Mouse (Mus musculus): ENCODE data around the gene Stard3. TPM values are rescaled to one million over a fixed set of nuclear protein-coding genes. Genes with fewer than 3 reads are reported as not detected.
A peak's percentile ranks its signal among the peaks of the same experiment; 100 is the strongest.

Stard3 gene
- polyA plus RNA-seq, 1 experiment from 2014 or later, result 39.6 TPM

DNA sequence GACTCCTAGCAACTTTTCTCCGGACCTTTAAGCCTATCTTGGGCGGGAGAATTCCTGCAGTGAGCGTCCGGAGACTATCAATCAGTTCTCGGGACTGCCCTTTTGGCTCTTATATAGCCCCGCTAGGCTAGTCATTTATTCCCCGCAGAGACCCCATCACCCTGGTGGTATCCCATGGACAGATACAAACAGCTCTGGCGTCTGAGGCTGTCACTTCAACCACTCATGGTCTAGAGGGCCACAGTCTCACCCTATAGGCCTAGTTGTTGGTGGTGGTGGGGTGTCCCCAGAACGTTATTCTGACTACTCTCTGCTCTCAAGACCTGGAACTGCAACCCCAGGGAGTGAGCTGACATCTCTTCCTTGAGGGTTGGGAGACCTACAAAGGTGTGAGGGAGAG, 8.9 kb upstream of the Stard3 start:
- WGBS (ENCODE audit: missing documents), result 37% methylated on average over 9 of the region's 9 CpGs
- H3K79me2 ChIP-seq (ENCODE audit: inconsistent target), result no peaks in the 10 kb centered on the region
- no peaks in the 10 kb centered on the region for H3K36me3 ChIP-seq (ENCODE audit: inconsistent target)
- no peak overlapping the region for H3K4me3 ChIP-seq (ENCODE audit: inconsistent target)
- no peak overlapping the region for H3K27ac ChIP-seq

DNA sequence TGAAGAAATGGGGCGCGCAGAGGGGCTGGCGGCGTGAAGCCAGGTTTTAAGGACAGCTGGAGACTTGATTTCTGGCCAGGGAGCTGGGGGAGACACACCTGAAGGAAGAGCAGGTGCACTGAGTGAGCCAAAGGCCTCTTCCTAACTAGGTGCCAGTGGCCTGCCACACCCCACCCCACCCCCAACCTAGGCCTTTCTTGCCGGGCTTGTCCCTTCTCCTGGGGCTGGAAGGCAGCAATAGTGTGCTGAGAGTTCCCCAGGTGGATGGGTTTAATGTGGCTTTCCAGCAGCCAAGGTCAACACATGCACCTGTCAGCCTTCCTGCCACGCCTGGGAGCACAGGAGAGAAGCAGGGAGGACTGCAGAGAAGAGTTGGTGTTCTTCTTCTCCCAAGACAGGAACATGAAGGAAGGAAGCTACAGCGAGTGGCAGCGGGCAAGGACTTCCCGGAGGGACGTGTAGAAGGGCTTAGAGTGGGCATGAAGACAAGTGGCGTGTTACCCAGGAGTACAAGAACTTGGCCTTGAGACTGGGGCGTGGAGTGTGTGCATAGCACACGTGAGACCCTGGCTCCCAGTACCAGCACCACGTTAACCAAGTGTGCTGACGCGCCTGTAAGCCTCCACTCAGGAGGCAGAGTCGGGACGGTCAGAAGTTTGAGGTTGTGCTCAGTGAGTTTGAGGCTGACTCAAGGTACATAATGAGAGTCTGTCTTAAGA, 5.7 kb upstream of the Stard3 start:
- WGBS (ENCODE audit: missing documents), result 84% methylated on average over 18 of the region's 18 CpGs
- Histone ChIP-seq H3K4me3 (ENCODE audit: inconsistent target) (no peak overlapping the region), H3K36me3 (ENCODE audit: inconsistent target) (no peaks in the 10 kb centered on the region), H3K27ac (no peak overlapping the region), H3K79me2 (ENCODE audit: inconsistent target) (no peaks in the 10 kb centered on the region)

DNA sequence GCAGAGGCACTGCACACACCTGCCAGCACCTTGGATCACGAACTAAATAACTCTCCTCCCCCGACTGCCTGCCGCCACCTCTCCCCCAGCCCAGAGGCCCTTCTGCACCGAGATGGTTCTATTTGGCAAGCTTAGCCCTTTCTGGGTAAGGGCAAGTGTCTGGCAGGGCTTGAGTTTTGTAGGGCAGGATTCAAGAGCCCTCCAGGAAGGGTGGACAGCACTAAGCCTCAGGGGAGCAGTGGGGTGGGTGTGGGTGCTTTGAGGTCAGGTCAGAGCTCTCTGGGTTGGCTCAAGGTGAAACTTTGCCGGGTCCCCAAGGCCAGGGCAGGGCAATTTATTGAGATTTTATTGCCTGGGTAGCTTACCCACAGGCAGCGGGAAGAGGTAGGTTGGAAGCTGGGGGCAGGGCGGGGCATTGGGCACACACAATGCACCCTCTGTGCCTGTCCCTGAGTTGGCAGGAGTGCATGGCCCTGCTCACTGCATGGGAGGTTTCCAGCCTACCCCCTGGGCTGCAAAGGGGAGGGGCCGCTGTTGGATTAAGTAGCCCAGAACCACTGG, 4.4 kb upstream of the Stard3 start:
- H3K4me3 ChIP-seq (ENCODE audit: inconsistent target), result no peak overlapping the region
- peaks cover 4% of the 10 kb centered on the region for H3K79me2 ChIP-seq (ENCODE audit: inconsistent target)
- 67% methylated on average over 8 of the region's 8 CpGs for whole genome bisulfite sequencing (ENCODE audit: missing documents)
- no peak overlapping the region for H3K27ac ChIP-seq
- H3K36me3 ChIP-seq (ENCODE audit: inconsistent target), result no peaks in the 10 kb centered on the region

DNA sequence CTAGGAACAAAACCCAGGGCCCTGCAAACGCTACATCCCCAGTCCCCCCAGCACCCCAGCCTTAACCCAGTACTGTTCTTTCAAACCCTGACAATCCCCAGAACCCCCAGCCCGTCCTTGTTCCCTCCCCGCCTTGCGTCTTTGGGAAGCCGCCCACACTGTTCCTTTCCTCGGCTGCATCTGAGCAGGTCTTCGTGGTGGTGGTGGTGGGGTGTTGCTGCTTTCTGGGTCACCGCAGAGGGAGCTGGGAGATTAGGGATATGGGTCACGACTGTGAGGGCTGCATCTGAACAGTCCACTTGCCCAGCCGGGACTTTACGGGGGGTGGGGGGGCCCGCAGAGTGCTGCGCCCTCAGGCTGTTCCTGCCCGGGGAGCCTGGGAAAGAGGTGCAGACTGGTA, 3.7 kb upstream of the Stard3 start:
- Histone ChIP-seq H3K79me2 (ENCODE audit: inconsistent target) (peaks cover 12% of the 10 kb centered on the region), H3K27ac (no peak overlapping the region), H3K36me3 (ENCODE audit: inconsistent target) (no peaks in the 10 kb centered on the region), H3K4me3 (ENCODE audit: inconsistent target) (no peak overlapping the region)
- WGBS (ENCODE audit: missing documents), result 87% methylated on average over 14 of the region's 14 CpGs

DNA sequence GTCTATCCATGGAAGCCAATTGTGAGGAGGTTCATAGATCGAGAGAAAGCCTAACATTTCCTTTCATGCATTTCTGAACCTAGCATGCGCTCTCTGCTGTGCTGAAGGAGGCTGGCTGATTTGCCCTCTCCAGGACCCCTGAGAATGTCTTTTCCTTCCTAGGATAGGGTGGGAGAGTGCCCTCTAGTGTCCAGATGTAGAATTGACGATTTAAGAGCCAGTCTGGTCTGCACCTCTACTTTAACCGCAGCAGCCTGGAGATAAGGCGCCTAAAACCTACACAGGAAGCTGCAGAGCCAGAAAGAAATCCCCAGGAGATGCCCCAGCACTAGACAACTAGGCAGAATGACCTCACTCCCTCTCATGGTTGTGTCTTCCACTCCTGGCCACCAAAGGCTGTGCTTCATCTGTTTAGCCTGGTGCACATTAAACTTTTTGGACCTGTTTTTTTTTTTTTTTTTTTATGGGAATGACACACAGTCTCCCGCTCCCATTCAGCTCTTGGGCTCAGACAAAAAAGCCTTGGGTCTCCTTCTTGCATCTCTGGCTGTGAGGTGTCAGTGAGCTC, 2.4 kb upstream of the Stard3 start:
- H3K27ac ChIP-seq, result no peak overlapping the region
- H3K79me2 ChIP-seq (ENCODE audit: inconsistent target), result peaks cover 25% of the 10 kb centered on the region
- H3K4me3 ChIP-seq (ENCODE audit: inconsistent target), result no peak overlapping the region
- H3K36me3 ChIP-seq (ENCODE audit: inconsistent target), result no peaks in the 10 kb centered on the region
- WGBS (ENCODE audit: missing documents), result 13% methylated on average over 6 of the region's 6 CpGs

DNA sequence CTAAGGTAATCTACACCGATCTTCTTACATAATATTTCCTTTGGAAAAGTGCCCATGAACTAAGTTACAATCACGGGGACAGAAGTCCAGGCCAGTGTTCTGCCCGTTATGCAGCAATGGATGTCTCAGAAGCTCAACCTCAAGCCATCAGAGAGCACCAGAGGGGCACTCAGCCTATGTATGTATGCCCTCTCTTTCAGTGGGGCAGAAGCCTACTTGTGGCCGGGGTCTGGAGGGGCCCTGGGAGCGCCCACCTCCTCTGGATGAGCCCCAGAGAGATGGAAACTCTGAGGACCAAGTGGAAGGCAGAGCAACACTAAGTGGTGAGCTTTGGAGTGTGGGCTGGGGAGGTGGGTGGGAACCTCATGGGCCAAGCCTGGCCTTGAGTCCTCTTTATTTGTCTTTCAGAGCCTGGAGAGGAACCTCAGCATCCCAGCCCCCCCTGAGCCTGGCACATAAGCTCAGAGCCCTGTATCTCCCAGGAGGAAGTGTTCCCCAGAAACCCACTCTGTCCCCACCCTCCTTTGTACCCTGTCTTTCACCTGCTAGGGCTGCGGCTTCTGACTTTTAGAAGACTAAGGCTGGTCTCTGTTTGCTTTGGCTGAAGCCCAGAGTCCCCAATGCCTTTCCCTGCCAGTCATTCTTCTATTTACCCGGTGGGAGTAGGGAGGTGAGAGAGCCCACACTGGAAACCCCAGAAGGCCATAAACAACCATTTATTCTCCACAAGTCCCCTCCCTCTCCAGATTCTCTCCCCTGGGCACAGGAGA, 1.4 kb upstream of the Stard3 start:
- Histone ChIP-seq H3K27ac (peak overlapping the region; percentile 73; the same call in 1 of the 2 replicates), H3K79me2 (ENCODE audit: inconsistent target) (peaks cover 35% of the 10 kb centered on the region), H3K36me3 (ENCODE audit: inconsistent target) (no peaks in the 10 kb centered on the region), H3K4me3 (ENCODE audit: inconsistent target) (no peak overlapping the region)
- WGBS (ENCODE audit: missing documents), result 70% methylated on average over 7 of the region's 7 CpGs

DNA sequence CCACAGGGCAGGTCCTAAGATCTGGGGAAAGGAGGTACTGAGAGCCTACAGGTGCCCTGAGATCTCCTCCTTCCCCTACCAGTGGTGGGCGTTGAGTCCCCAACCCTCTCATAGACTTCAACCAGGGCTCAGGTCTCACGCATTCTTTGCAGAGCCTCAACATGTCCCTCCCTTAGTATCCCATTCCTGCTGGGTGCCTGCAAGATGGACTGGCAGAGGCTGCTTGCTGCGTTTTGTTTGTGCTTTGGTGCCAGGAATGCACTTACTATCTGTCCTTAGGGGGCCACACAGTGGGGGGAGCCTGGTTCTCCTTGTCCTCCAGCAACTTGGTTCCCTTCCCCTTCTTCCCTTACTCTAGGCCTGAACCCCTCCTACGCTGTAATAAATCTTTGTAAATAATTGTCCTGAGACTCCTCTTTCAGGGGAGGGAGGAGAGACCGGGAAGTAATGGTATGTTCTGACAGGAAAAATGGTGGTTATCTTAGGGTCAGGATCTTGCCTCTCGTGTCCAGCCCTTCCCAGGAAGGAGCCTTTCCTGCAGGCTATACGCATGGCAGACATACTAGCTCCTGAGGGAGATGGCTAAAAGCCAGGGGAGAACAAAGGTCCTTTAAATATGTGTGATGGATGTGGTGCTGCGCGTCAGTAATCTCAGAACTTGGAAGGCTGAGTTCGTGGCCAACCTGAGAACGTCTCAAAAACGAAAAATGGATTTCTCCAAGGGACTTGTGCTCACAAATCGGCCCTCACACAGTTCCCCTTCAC, 590 bp upstream of the Stard3 start:
- Histone ChIP-seq H3K36me3 (ENCODE audit: inconsistent target) (no peaks in the 10 kb centered on the region), H3K27ac (peak overlapping the region; percentile 73), H3K4me3 (ENCODE audit: inconsistent target) (peak overlapping the region; percentile 35), H3K79me2 (ENCODE audit: inconsistent target) (peaks cover 43% of the 10 kb centered on the region)
- 20% methylated on average over 13 of the region's 13 CpGs for WGBS (ENCODE audit: missing documents)

DNA sequence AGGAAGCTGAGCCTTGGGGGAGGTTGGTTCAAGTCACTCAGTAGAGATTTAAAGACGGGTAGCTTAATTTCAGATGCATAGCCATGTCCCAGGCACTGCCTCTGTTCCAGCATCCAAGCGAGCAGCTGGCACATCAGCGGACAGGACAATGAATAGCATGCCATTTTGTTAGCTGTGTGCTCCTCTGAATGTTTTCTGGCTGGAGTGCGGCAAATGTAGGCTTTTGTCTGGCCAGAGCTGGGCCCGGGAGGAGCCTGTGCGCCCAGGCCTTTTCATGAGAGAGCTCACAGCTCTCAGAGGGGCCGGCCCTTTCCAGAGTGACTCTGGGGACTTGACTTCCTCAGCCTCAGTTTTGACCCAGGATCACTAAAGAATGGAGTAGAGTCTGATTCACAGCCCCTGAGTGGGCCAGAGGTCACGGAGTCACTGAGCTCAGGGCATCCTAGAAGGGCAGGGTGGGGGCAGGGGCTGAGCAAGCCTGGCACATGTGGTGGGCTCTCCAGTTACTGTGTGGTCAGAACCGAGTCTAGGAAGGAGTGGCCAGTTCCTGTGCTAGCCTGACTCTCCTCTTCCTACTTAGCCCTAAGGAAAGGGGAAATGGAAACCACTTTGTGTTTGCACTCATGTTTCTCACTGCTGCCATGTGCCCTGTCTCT, 2.8 kb downstream of the Stard3 start:
- peaks cover 77% of the 10 kb centered on the region for H3K79me2 ChIP-seq (ENCODE audit: inconsistent target)
- H3K36me3 ChIP-seq (ENCODE audit: inconsistent target), result peaks cover 16% of the 10 kb centered on the region; the same call in 1 of the 2 replicates
- peak overlapping the region; percentile 89; the same call in 1 of the 2 replicates for H3K4me3 ChIP-seq (ENCODE audit: inconsistent target)
- WGBS (ENCODE audit: missing documents), result 45% methylated on average over 9 of the region's 9 CpGs
- peak overlapping the region; percentile 94 for H3K27ac ChIP-seq

DNA sequence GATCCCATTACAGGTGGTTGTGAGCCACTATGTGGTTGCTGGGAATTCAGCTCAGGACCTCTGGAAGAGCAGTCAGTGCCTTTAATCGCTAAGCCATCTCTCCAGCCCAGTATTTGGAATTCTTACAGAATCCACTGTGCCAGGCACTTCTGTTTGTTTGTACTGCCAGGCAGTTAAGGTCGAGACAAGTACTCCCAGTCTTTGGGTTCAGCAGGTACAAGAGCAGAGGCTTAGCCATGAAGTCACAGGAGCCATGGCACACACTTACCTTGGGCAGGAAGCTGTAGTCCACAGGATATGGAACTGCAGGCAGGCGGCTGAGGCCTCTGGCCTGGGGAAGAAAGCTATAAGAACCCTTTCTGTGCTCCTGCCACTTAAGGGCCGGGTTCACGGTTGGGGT, 5.6 kb downstream of the Stard3 start:
- no peak overlapping the region for H3K27ac ChIP-seq
- H3K4me3 ChIP-seq (ENCODE audit: inconsistent target), result no peak overlapping the region
- H3K36me3 ChIP-seq (ENCODE audit: inconsistent target), result peaks cover 22% of the 10 kb centered on the region; the same call in 1 of the 2 replicates
- peaks cover 100% of the 10 kb centered on the region for H3K79me2 ChIP-seq (ENCODE audit: inconsistent target)
- 98% methylated on average over 5 of the region's 5 CpGs for WGBS (ENCODE audit: missing documents)

DNA sequence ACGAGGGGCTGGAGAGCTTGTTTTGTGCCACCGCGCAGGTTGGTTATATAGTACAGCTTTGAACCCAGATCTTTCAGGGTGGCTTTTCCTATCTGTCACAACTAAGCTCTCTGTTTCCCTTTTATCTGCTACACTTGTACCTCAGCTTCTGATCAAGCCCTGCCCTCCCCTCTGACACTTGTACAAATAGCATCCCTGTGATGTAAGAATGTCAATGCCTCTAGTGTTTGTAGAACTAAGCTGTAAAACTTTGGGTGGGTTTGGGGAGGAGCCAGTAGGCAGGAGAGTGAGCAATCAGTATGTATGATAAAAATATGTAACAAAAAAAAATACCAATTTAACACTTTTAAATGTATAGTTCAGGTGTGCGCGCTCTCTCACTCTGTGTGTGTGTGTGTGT, 6.2 kb downstream of the Stard3 start:
- Histone ChIP-seq H3K27ac (no peak overlapping the region), H3K79me2 (ENCODE audit: inconsistent target) (peaks cover 100% of the 10 kb centered on the region)
- 94% methylated on average over 3 of the region's 5 CpGs for WGBS (ENCODE audit: missing documents)

DNA sequence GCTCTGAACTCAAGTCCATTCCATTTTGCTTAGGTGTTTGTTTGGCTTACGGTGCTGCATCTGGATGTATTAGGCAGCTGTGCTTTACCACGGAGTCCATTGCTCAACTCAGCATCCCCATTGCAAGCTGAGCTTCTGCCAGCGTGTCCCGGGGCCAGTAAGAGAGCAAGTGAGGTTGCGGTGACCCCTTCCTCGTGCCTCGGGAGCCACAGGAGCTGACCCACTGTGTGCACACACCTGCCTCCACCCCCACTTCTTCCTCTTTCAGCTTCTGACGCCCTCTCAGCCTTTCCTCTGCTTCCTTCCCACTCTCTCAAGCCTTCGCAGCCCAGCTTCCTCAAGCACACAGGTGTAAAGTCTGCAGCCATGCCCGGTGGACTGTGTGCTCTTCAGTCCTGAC, 8.1 kb downstream of the Stard3 start:
- no peak overlapping the region for H3K4me3 ChIP-seq (ENCODE audit: inconsistent target)
- peaks cover 100% of the 10 kb centered on the region for H3K79me2 ChIP-seq (ENCODE audit: inconsistent target)
- 27% methylated on average over 10 of the region's 10 CpGs for WGBS (ENCODE audit: missing documents)
- H3K27ac ChIP-seq, result no peak overlapping the region
- peaks cover 33% of the 10 kb centered on the region; the same call in 1 of the 2 replicates for H3K36me3 ChIP-seq (ENCODE audit: inconsistent target)

More for the DNA sequence above, 6.2 kb downstream of the Stard3 start:
- peaks cover 22% of the 10 kb centered on the region; the same call in 1 of the 2 replicates for H3K36me3 ChIP-seq (ENCODE audit: inconsistent target)
- no peak overlapping the region for H3K4me3 ChIP-seq (ENCODE audit: inconsistent target)

DNA sequence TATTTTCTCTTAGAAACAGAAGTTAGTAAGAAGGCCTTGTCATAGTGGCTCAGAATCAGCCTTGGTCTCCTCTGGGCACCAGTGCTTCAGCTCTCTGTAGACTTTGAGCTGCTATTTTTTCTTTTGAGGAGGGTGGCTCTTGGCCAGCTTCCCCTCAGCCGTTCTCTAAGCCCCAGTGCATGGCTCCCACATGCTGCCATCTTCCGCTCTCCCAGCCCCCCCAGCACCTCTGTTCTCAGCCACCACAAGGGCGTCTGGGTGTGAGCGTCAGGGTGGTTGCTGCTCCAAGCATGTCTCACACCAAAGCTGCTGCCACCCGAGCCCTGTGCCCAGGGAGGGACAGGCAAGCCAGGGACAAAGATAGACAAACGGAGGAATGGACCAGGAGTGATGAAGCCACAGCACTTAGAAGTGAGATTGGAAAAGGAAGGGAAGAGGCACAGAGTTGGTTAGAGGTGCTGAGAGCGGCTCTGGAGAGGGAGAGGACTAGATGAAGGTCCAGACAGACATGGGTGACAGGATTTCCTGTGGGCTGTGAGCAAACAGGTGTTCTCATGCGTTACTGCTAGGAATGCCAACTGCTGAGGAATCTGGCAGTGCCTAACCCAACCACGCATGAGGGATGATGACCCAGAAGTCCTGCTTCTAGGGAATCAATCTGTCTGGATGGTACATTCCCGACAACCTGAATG, 9.1 kb downstream of the Stard3 start:
- peaks cover 33% of the 10 kb centered on the region; the same call in 1 of the 2 replicates for H3K36me3 ChIP-seq (ENCODE audit: inconsistent target)
- peaks cover 100% of the 10 kb centered on the region for H3K79me2 ChIP-seq (ENCODE audit: inconsistent target)
- WGBS (ENCODE audit: missing documents), result 58% methylated on average over 10 of the region's 10 CpGs
- H3K4me3 ChIP-seq (ENCODE audit: inconsistent target), result no peak overlapping the region
- H3K27ac ChIP-seq, result no peak overlapping the region

DNA sequence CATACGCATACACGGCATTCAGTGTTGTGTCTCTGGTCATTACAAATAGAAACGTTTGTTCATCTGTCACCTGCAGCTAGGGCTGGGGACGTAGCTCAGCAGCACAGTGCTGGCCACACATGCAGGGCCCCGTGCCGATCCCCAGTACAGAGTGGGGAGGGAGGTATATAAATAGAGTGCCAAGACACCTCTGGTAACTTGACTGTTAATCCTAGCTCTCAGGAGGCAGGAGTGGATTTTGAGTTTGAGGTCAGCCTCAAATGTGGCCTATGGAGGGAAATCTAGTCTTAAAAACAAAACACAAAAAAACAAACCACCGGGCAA, 9.7 kb downstream of the Stard3 start:
- 74% methylated on average over 7 of the region's 7 CpGs for WGBS (ENCODE audit: missing documents)
- H3K27ac ChIP-seq, result no peak overlapping the region
- peaks cover 36% of the 10 kb centered on the region for H3K36me3 ChIP-seq (ENCODE audit: inconsistent target)
- H3K79me2 ChIP-seq (ENCODE audit: inconsistent target), result peaks cover 100% of the 10 kb centered on the region
- H3K4me3 ChIP-seq (ENCODE audit: inconsistent target), result no peak overlapping the region

Measured in macrophage (primary cell).